Mouse (Mus musculus) yolk sac, embryonic 10.5 days (tissue): ENCODE measurements around the gene Cirbp.
A peak's percentile ranks its signal among the peaks of the same experiment; 100 is the strongest.

Experiments used
- DNase-seq: peaks from one replicate; pipeline ENCODE4 v3.0.0-alpha.2; 2017; ENCODE audit warnings: low spot score

Gene Cirbp

GRCm38 (mm10) chr10:80165392-80166128 lies at the start of gene Cirbp:
Cirbp (plus strand) TSS chr10:80165985.
- DNase-seq = peak; percentile 83

- no peak for DNase-seq
These were observed 49.2 kb upstream of the Cirbp start for GRCm38 (mm10) chr10:80116563-80116926.

- DNase-seq = no peak
These were observed 48.7 kb upstream of the Cirbp start for GRCm38 (mm10) chr10:80116927-80117691.

- DNase-seq = no peak
These were observed 48.0 kb upstream of the Cirbp start for GRCm38 (mm10) chr10:80117736-80118135.

- DNase-seq = no peak
These were observed 47.2 kb upstream of the Cirbp start for GRCm38 (mm10) chr10:80118552-80118951.

- no peak for DNase-seq
These were observed 45.6 kb upstream of the Cirbp start for GRCm38 (mm10) chr10:80120146-80120545.

GRCm38 (mm10) chr10:80121639-80122038 lies 44.1 kb upstream of the Cirbp start:
- no peak for DNase-seq

- no peak for DNase-seq
These were observed 41.7 kb upstream of the Cirbp start for GRCm38 (mm10) chr10:80123932-80124562.

- no peak for DNase-seq
These were observed 37.9 kb upstream of the Cirbp start for GRCm38 (mm10) chr10:80127920-80128319.

- DNase-seq = no peak
These were observed 35.9 kb upstream of the Cirbp start for GRCm38 (mm10) chr10:80129846-80130245.

- DNase-seq = no peak
These were observed 35.3 kb upstream of the Cirbp start for GRCm38 (mm10) chr10:80130403-80131031.

GRCm38 (mm10) chr10:80131316-80131951 lies 34.4 kb upstream of the Cirbp start:
- no peak for DNase-seq

- no peak for DNase-seq
These were observed 33.8 kb upstream of the Cirbp start for GRCm38 (mm10) chr10:80131952-80132350.

- no peak for DNase-seq
These were observed 32.4 kb upstream of the Cirbp start for GRCm38 (mm10) chr10:80133226-80133849.

GRCm38 (mm10) chr10:80134421-80134820 lies 31.4 kb upstream of the Cirbp start:
- DNase-seq = no peak

- no peak for DNase-seq
These were observed 30.6 kb upstream of the Cirbp start for GRCm38 (mm10) chr10:80135161-80135560.

GRCm38 (mm10) chr10:80135641-80136040 lies 30.1 kb upstream of the Cirbp start:
- no peak for DNase-seq

- DNase-seq = no peak
These were observed 29.4 kb upstream of the Cirbp start for GRCm38 (mm10) chr10:80136179-80136951.

GRCm38 (mm10) chr10:80136952-80137625 lies 28.7 kb upstream of the Cirbp start:
- no peak for DNase-seq
